Mouse (Mus musculus): Measurements from ENCODE around the gene Lrrc61. TPM values are rescaled to one million over a fixed set of nuclear protein-coding genes. Genes with fewer than 3 reads are reported as not detected.

Lrrc61 gene
- total RNA-seq, 2 experiments from 2014 or later, result 36.6 to 40.9 TPM

GRCm38 (mm10) chr6:48579215-48579648 lies 24.6 kb downstream of the Lrrc61 start:
- DNase-seq (ENCODE audit: low spot score in 2 of 2), result no peak
- H3K4me3 ChIP-seq, result no peak overlapping the region
- no peak for TF ChIP-seq CTCF (conservative IDR thresholded peaks at IDR 0.05)
- peak overlapping the region; percentile 12; the same call in 1 of the 2 replicates for H3K27ac ChIP-seq

GRCm38 (mm10) chr6:48581257-48581656 lies 26.7 kb downstream of the Lrrc61 start:
- Histone ChIP-seq H3K4me3 (no peak overlapping the region), H3K27ac (no peak overlapping the region)
- TF ChIP-seq CTCF (conservative IDR thresholded peaks at IDR 0.05), result no peak
- no peak for DNase-seq (ENCODE audit: low spot score in 2 of 2)

GRCm38 (mm10) chr6:48582037-48582436 lies 27.4 kb downstream of the Lrrc61 start:
- peak; percentile 32 to 61 for DNase-seq (ENCODE audit: low spot score in 2 of 2)
- TF ChIP-seq CTCF (conservative IDR thresholded peaks at IDR 0.05), result peak; percentile 97
- Histone ChIP-seq H3K4me3 (no peak overlapping the region), H3K27ac (no peak overlapping the region)

- no peak within 1 kb of the TSS for H3K4me3 ChIP-seq
- TF ChIP-seq CTCF (conservative IDR thresholded peaks at IDR 0.05), result no peak
- DNase-seq (ENCODE audit: low spot score in 2 of 2), result no peak
- H3K27ac ChIP-seq, result no peak within 1 kb of the TSS
These were observed 34.7 kb downstream of the Lrrc61 start, which contains the start of gene Gm45021 for GRCm38 (mm10) chr6:48589194-48589750. TSS of gene Gm45021 (plus strand) at chr6:48589610.

- no peak overlapping the region for H3K4me3 ChIP-seq
These were observed 36.7 kb downstream of the Lrrc61 start for GRCm38 (mm10) chr6:48591221-48591845.

GRCm38 (mm10) chr6:48591871-48592270 lies 37.3 kb downstream of the Lrrc61 start:
- Histone ChIP-seq H3K4me3 (no peak overlapping the region), H3K27ac (no peak overlapping the region)
- DNase-seq (ENCODE audit: low spot score in 2 of 2), result no peak
- no peak for TF ChIP-seq CTCF (conservative IDR thresholded peaks at IDR 0.05)

More at GRCm38 (mm10) chr6:48591221-48591845, 36.7 kb downstream of the Lrrc61 start:
- DNase-seq (ENCODE audit: low spot score in 2 of 2), result no peak
- H3K27ac ChIP-seq, result no peak overlapping the region
- TF ChIP-seq CTCF (conservative IDR thresholded peaks at IDR 0.05), result no peak

GRCm38 (mm10) chr6:48593158-48594042 lies 38.8 kb downstream of the Lrrc61 start, which contains the start of the genes Repin1 and Gm44965:
TSS of gene Repin1 (plus strand) at chr6:48593883.
TSS of gene Gm44965 (plus strand) at chr6:48593941.
- Histone ChIP-seq H3K27ac (peak within 1 kb of the TSS; percentile 99), H3K4me3 (peak within 1 kb of the TSS; percentile 87)
- TF ChIP-seq CTCF (conservative IDR thresholded peaks at IDR 0.05), result peak; percentile 75
- DNase-seq (ENCODE audit: low spot score in 2 of 2), result peak; percentile 86 to 93

- DNase-seq (ENCODE audit: low spot score in 2 of 2), result peak in 1 of 2 experiments; percentile 39
These were observed 39.6 kb downstream of the Lrrc61 start for GRCm38 (mm10) chr6:48594043-48594738.

GRCm38 (mm10) chr6:48595278-48595677 lies 40.7 kb downstream of the Lrrc61 start:
- no peak for DNase-seq (ENCODE audit: low spot score in 2 of 2)
- Histone ChIP-seq H3K4me3 (peak overlapping the region; percentile 87), H3K27ac (peak overlapping the region; percentile 99)
- no peak for TF ChIP-seq CTCF (conservative IDR thresholded peaks at IDR 0.05)

More at GRCm38 (mm10) chr6:48594043-48594738, 39.6 kb downstream of the Lrrc61 start:
- no peak for TF ChIP-seq CTCF (conservative IDR thresholded peaks at IDR 0.05)
- peak overlapping the region; percentile 99 for H3K27ac ChIP-seq
- peak overlapping the region; percentile 87 for H3K4me3 ChIP-seq

GRCm38 (mm10) chr6:48596545-48597232 lies 42.1 kb downstream of the Lrrc61 start:
- TF ChIP-seq CTCF (conservative IDR thresholded peaks at IDR 0.05), result no peak
- no peak overlapping the region for H3K27ac ChIP-seq
- H3K4me3 ChIP-seq, result no peak overlapping the region
- no peak for DNase-seq (ENCODE audit: low spot score in 2 of 2)

GRCm38 (mm10) chr6:48597233-48597625 lies 42.6 kb downstream of the Lrrc61 start:
- no peak overlapping the region for H3K4me3 ChIP-seq
- no peak for TF ChIP-seq CTCF (conservative IDR thresholded peaks at IDR 0.05)

GRCm38 (mm10) chr6:48600594-48600993 lies 46.0 kb downstream of the Lrrc61 start:
- DNase-seq (ENCODE audit: low spot score in 2 of 2), result no peak
- H3K27ac ChIP-seq, result peak overlapping the region; percentile 97
- no peak overlapping the region for H3K4me3 ChIP-seq
- TF ChIP-seq CTCF (conservative IDR thresholded peaks at IDR 0.05), result no peak

More at GRCm38 (mm10) chr6:48597233-48597625, 42.6 kb downstream of the Lrrc61 start:
- H3K27ac ChIP-seq, result no peak overlapping the region
- no peak for DNase-seq (ENCODE audit: low spot score in 2 of 2)

Data from layer of hippocampus, adult 2 months (tissue).